Mouse (Mus musculus) left cerebral cortex, adult 18-20 months (tissue): ENCODE results near the gene Rnf25. TPM values are rescaled to one million over a fixed set of nuclear protein-coding genes. Genes with fewer than 3 reads are reported as not detected.
A peak's percentile ranks its signal among the peaks of the same experiment; 100 is the strongest.

Source experiments
- DNase-seq, 2 experiments: peaks; one replicate each; pipeline ENCODE4 v3.0.0; 2021 to 2022; ENCODE audit warnings: low spot score in 2 of 2, mixed read lengths in 1 of 2
- long read RNA-seq, 2 experiments: library from polyadenylated mRNA; stranded (forward); transcript quantifications; one replicate each; pipeline ENCODE4 v2.0.0; 2021
- total RNA-seq, 2 experiments: library from RNA; stranded (reverse); gene quantifications; 2 replicates each; pipeline ENCODE4 v1.2.3; 2021

Rnf25 gene
- 10 to 100 TPM; 59.9 to 64.2 TPM for total RNA-seq
- long read RNA-seq, experiment 1, partial matches to known transcripts, result 2 of 9 reads
- long read RNA-seq, experiment 1, other reads (novel, unspliced or antisense), result 4 of 9 reads
- long read RNA-seq, experiment 2, partial matches to known transcripts, result 0 of 2 reads
- long read RNA-seq, experiment 2, other reads (novel, unspliced or antisense), result 1 of 2 reads

GRCm38 (mm10) chr1:74601267-74601962 lies at the start of gene Rnf25, which contains the start of gene Stk36:
TSS of gene Rnf25 (minus strand) at chr1:74601397.
TSS of gene Stk36 (plus strand) at chr1:74601445.
- DNase-seq, result peak; percentile 83 to 88

GRCm38 (mm10) chr1:74643926-74644325 lies 42.7 kb upstream of the Rnf25 start:
- no peak for DNase-seq

- DNase-seq, result no peak
Observed at GRCm38 (mm10) chr1:74643524-74643923, 42.3 kb upstream of the Rnf25 start.

DNA sequence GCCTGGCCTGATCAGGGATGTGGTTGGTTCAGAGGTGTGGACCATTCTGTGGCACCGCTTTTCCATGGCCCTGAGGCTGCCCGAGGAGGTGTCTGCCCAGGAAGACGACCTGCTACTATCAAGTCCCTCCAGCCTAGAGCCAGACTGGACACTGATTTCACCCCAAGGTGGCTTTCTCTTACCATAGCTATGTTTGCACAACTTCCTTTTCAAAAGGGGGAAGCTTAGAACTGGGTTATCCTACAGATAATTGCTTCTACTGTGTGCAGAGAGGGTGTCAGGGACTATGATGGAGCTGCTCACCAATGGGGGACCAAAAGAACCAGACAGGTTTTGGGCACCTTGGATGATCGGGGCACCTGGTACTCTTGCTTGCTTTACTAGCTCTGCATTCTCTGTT lies 31.5 kb upstream of the Rnf25 start:
- no peak for DNase-seq

- no peak for DNase-seq
Observed at GRCm38 (mm10) chr1:74628001-74628400, 26.8 kb upstream of the Rnf25 start.

GRCm38 (mm10) chr1:74626076-74626475 lies 24.9 kb upstream of the Rnf25 start:
- no peak for DNase-seq

GRCm38 (mm10) chr1:74624183-74624582 lies 23.0 kb upstream of the Rnf25 start:
- no peak for DNase-seq

- no peak for DNase-seq
Observed at GRCm38 (mm10) chr1:74600501-74601266, 513 bp downstream of the Rnf25 start.

- no peak for DNase-seq
Observed at GRCm38 (mm10) chr1:74594434-74594833, 6.8 kb downstream of the Rnf25 start.

DNA sequence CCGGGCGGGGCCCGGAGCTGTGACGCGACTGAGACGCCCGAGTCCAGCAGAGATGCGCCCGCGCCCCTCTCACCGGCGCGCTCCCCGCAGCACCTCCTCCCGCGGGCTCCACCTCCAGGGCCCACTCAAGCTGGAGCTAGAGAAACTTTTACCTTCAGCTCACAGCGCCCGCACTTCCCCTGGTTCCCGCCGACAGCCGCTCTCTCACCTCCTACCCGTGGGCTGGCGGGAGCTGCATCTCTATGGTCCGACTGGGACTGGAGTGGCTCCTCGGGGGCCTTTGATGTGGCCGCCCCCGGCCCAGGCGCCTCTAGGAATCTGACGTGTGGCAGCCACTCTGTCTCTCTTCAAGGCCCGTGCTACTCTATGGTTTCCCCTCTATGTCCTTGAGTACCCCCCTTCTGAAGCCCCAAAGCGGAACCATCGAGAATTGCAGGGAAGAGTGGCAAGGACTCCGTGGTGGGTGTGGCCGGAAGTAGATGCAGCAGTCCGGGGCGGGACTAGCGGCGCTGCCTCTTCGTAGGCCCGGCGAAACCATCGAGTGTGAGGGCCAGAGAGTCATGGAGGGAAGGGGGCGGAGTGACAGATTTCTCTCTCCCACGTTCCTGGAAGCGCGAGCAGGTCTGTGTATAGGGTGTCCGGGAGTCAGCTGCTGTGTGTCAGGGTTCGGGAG lies 13.3 kb downstream of the Rnf25 start, which contains the start of the genes Zfp142 and Bcs1l:
Gene Zfp142 (minus strand): TSS at position 474 of the 673 bp plus-strand sequence.
Gene Bcs1l (plus strand): TSS at position 517 of the 673 bp plus-strand sequence.
- DNase-seq, result peak; percentile 98 to 99

GRCm38 (mm10) chr1:74587233-74587772 lies 13.9 kb downstream of the Rnf25 start:
- peak in 1 of 2 experiments; percentile 82 for DNase-seq

GRCm38 (mm10) chr1:74584616-74585398 lies 16.4 kb downstream of the Rnf25 start:
- DNase-seq, result no peak

GRCm38 (mm10) chr1:74582621-74583020 lies 18.6 kb downstream of the Rnf25 start:
- DNase-seq, result no peak

DNA sequence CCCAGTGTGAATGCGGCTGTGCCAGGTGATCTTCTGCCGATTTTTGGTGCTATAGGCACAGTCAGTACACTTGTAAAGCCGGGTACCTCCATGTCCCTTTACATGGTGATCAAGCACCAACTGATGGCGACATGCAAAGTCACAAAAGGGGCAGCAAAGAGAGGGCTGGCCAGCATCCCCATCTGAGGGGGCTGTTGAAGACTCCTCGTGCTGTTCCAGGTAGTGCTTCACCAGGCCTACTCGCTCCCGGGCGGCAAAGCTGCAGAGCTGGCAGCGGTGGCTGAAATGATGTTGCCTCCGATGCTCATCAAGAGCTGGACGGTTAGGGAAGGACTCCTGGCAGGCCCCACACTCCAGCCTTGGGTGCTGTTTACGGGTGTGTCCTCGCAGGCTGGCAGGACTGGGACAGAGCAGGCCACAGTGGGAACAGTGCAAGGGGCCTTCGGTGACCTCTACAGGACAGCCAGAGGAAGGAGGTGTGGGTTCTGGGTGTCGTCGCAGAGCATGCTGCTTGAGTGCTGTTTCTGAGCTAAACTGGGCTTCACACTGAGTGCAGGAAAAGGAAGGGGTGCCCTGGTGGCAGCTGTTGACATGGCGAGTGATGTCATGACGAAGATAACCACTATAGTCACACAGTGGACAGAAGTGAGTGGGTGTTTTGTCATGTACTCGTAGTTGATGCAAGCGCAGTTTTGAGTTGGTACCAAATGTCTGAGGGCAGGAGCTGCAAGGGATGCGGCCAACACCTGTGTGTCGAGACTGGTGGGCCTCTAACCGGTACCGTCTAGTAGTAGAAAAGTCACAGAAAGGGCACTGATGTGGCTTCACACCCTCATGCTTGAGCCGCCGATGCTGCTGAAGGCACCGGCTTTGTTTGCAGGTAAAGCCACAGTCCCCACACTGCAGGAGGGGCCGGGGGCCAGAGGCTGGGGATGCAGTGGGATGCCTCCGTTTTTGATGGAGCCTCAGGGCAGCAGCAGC lies 31.2 kb downstream of the Rnf25 start:
- no peak for DNase-seq

- no peak for DNase-seq
Observed at GRCm38 (mm10) chr1:74565834-74566233, 35.4 kb downstream of the Rnf25 start.

- DNase-seq, result no peak
Observed at GRCm38 (mm10) chr1:74559061-74559460, 42.1 kb downstream of the Rnf25 start.

- DNase-seq, result no peak
Observed at GRCm38 (mm10) chr1:74544184-74544583, 57.0 kb downstream of the Rnf25 start, which contains the start of gene Usp37. TSS of gene Usp37 (minus strand) at chr1:74544284.
